Mouse (Mus musculus) stomach, postnatal 0 days (tissue): Measurements from ENCODE around the gene Rangrf. TPM values are rescaled to one million over a fixed set of nuclear protein-coding genes. Genes with fewer than 3 reads are reported as not detected.
"Not testable (repeated sequence)": the region's sequence is repeated elsewhere in the genome, so short reads cannot be mapped to it uniquely, and the experiment has no call there.

Experiments used
- ATAC-seq: fragments of 200-750 bp; cut with Nextera tagmentation; 2 replicates; pipeline ENCODE4 v1.8.0; 2017; ENCODE audit not compliant: low FRiP score, low TSS enrichment
- DNase-seq: peaks from one replicate; pipeline ENCODE4 v3.0.0-alpha.2; 2016; ENCODE audit warnings: low spot score
- H3K27ac ChIP-seq: fragments of 300-500 bp; sonication (generic); replicated peaks from 2 replicates; pipeline ENCODE4 v1.5.1; 2014; ENCODE audit warnings: mild to moderate bottlenecking, control low read depth
- H3K27me3 ChIP-seq: fragments of 300-500 bp; sonication (generic); 2 replicates; pipeline ENCODE4 v1.6.1; 2014; ENCODE audit warnings: low read length; ENCODE audit not compliant: control insufficient read depth, insufficient read depth
- H3K36me3 ChIP-seq: fragments of 300-500 bp; sonication (generic); 2 replicates; pipeline ENCODE4 v1.6.1; 2014; ENCODE audit warnings: low read length, mixed read lengths; ENCODE audit not compliant: control insufficient read depth, insufficient read depth
- H3K4me1 ChIP-seq: fragments of 300-500 bp; sonication (generic); replicated peaks from 2 replicates; pipeline ENCODE4 v1.6.1; 2014; ENCODE audit warnings: antibody characterized with exemption; ENCODE audit not compliant: control insufficient read depth, insufficient read depth
- H3K4me2 ChIP-seq: fragments of 300-500 bp; sonication (generic); replicated peaks from 2 replicates; pipeline ENCODE4 v1.6.1; 2014; ENCODE audit warnings: low read depth, mild to moderate bottlenecking, control low read depth, moderate library complexity
- H3K4me3 ChIP-seq: fragments of 300-500 bp; sonication (generic); 2 replicates; pipeline ENCODE4 v1.5.1; 2014; ENCODE audit warnings: low read depth, low read length, control low read depth
- H3K9ac ChIP-seq: fragments of 300-500 bp; sonication (generic); 2 replicates; pipeline ENCODE4 v1.6.1; 2014; ENCODE audit warnings: mild to moderate bottlenecking, low read length, control low read depth, mixed read lengths
- H3K9me3 ChIP-seq: fragments of 300-500 bp; sonication (generic); 2 replicates; pipeline ENCODE4 v1.6.1; 2016; ENCODE audit warnings: low read length; ENCODE audit not compliant: control insufficient read depth
- CTCF ChIP-seq: IDR thresholded peaks from 2 replicates; pipeline ENCODE4 v1.5.1; 2016; ENCODE audit warnings: antibody characterized with exemption, low read depth, mild to moderate bottlenecking, moderate library complexity
- EP300 ChIP-seq: optimal IDR thresholded peaks from 2 replicates; pipeline ENCODE3; 2016; ENCODE audit warnings: antibody characterized with exemption
- WGBS: fragments of 180-500 bp; shearing (Covaris S2); extraction: QIAGEN DNeasy Blood & Tissue Kit; methylation state at CpG from one replicate; pipeline ENCODE4 v1.1.7; 2014; 5-methylcytosine and 5-hydroxymethylcytosine counted together
- polyA plus RNA-seq: library from polyadenylated mRNA; unstranded; fragments of >200 nt; fragmentation: Nextera tagmentation; extraction: Ambion mirVana; gene quantifications from 2 replicates; pipeline ENCODE4 v1.2.1, GENCODE M21; 2015

The Rangrf gene
- polyA plus RNA-seq, 1 experiment from 2014 or later = 35.1 TPM

DNA sequence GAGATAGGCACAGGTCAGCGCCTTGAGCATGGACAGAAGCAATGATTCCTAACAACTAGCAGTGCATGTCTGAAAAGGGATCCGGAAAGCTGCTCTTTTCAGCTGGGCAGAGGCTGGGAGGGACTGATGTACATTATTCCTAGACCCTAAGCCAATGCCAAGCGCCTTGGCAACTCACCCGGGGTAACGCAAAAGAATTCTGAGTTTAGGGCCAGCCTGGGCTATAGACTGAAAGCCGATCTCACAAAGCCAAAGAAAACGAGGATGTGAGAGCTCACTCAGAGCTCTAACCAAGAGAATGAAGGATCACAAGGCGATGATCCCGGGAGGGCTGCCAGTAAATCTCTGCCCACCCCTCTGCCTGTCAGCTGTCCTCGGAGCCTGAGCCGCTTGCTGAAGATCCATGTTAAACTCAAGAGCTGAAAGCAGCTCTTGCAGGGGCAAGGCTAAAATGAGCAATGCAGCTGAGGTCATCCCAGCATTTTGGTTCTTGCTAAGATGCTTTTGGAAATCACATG lies 12.4 kb upstream of the Rangrf start:
- Histone ChIP-seq H3K4me2 (no peak overlapping the region), H3K9me3 (no peaks in the 10 kb centered on the region), H3K4me1 (no peaks in the 10 kb centered on the region), H3K27ac (no peak overlapping the region), H3K36me3 (peaks cover 25% of the 10 kb centered on the region), H3K4me3 (no peak overlapping the region), H3K27me3 (no peaks in the 10 kb centered on the region), H3K9ac (no peak overlapping the region)
- TF ChIP-seq EP300 = no peak
- TF ChIP-seq CTCF = no peak
- WGBS = 89% methylated on average over 11 of the region's 11 CpGs
- DNase-seq = no peak
- no peak for ATAC-seq

DNA sequence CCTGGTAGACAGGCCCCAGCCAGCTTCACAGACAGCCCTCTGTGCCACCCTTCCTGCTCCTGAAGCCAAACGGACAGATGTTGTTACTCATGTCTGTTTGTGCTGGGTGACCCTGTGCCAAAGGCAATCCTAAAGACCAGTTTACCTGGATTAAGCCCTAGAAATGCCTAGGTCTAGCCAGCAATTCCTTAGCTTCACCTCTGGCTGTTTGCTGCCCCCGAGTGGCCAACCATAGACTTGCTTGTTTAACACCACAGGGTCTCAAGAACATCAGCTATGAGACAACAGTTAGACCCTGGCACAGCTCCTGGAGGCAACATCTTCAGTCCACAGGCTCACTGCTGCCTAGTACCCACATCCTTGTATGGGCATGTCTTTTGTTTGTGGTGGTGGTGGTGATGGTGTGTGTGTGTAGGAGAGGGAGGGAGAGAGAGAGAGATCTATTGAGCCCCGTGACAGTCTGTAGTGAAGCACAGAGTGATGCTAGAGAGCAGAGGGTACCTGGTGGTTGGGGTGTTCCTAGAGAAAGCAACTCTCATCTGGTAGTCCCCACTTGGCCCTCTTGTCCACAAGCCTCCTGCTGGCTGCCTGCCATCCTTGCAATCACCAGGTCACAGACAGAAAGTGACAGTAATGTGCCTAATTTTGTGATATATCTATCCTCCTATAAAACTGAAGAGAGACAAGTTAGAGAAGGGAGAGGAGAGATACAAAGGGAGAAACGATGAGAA lies 7.8 kb upstream of the Rangrf start:
- no peak overlapping the region for H3K27ac ChIP-seq
- H3K9me3 ChIP-seq = no peaks in the 10 kb centered on the region
- H3K27me3 ChIP-seq = no peaks in the 10 kb centered on the region
- ATAC-seq (peak; percentile 44), DNase-seq (peak; percentile 85)
- 0 out of 2 replicates have a peak, but pooled peaks cover 5% of the 10 kb centered on the region for H3K4me1 ChIP-seq
- 31% methylated on average over 4 of the region's 4 CpGs for WGBS
- no peak overlapping the region for H3K9ac ChIP-seq
- H3K4me3 ChIP-seq = no peak overlapping the region
- peaks cover 6% of the 10 kb centered on the region for H3K36me3 ChIP-seq
- no peak overlapping the region for H3K4me2 ChIP-seq
- TF ChIP-seq EP300 (no peak), CTCF (peak; percentile 95)

DNA sequence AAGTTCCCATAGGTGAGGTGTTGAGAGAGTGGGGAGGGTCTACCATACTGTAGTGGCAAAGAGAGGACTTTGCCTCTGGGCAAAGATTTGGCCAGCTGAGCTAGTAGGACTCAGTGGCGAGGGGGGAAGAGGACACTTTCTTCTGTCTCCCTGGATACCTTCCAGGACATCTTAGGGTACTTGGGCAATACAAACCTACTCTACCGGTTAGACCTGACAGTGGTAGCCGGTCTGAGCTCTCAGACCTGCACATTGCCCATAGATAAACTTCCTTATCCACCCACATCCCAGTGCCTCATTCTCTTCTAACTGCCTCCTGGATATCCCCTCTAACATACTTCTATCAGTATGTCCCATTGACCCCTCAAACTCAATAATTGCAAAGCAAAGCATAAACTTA lies 5.9 kb upstream of the Rangrf start:
- DNase-seq = no peak
- 0 out of 2 replicates have a peak, but pooled peaks cover 5% of the 10 kb centered on the region for H3K4me1 ChIP-seq
- no peak for TF ChIP-seq CTCF
- TF ChIP-seq EP300 = no peak
- H3K9me3 ChIP-seq = no peaks in the 10 kb centered on the region
- H3K27me3 ChIP-seq = no peaks in the 10 kb centered on the region
- no peak overlapping the region for H3K4me2 ChIP-seq
- no peak for ATAC-seq
- WGBS = 46% methylated on average over 3 of the region's 3 CpGs
- no peaks in the 10 kb centered on the region for H3K36me3 ChIP-seq
- 0 out of 2 replicates have a peak overlapping the region, but pooled peaks have one; percentile 49 for H3K27ac ChIP-seq
- H3K4me3 ChIP-seq = no peak overlapping the region
- H3K9ac ChIP-seq = no peak overlapping the region

DNA sequence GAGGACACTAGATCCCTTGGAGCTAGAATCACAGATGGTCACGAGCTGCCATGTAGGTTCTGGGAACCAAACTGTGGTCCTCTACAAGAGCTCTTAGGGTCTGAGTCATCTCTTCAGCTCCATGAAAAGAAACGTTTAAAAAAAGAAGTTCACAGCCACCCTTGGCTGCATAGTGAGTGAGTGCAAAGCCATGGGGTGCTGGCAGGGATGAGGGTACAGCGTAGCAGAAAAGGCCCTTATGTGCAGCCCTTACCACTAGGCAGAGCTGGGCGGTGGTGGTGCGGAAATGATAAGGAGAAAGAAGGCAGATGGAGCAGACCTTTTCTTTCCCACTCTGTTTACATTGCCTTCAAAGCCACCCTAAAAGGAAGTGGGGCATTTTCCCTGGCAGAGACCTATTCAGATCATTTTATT lies 4.3 kb upstream of the Rangrf start:
- Histone ChIP-seq H3K4me2 (no peak overlapping the region), H3K36me3 (no peaks in the 10 kb centered on the region), H3K9ac (no peak overlapping the region), H3K27me3 (no peaks in the 10 kb centered on the region), H3K9me3 (no peaks in the 10 kb centered on the region), H3K4me1 (0 out of 2 replicates have a peak, but pooled peaks cover 5% of the 10 kb centered on the region), H3K4me3 (no peak overlapping the region), H3K27ac (peak overlapping the region; percentile 49)
- TF ChIP-seq CTCF (no peak), EP300 (no peak)
- ATAC-seq = peak; percentile 76
- WGBS = 32% methylated on average over 5 of the region's 5 CpGs
- peak; percentile 43 for DNase-seq

DNA sequence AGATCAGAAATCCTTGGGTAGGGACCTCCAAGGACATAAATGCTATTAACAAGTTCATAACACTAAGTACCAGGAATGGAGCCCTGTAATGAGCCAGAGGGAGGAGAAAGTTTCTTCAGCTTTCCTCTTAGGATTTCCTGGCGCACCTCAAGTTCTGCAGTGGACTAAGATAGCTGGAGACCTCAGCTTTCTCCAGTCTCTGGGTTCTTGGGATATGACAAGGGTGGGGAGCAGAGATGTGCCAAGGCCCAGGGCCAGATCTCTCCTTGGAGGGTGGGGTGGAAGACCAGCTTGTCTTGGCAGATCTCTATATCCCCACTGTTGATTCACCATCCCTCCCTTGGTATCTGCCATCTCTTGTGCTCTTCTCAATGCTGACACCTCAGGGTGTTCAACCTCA lies 616 bp upstream of the Rangrf start:
- Histone ChIP-seq H3K9ac (no peak overlapping the region), H3K27ac (no peak overlapping the region), H3K4me2 (no peak overlapping the region), H3K36me3 (no peaks in the 10 kb centered on the region), H3K9me3 (no peaks in the 10 kb centered on the region), H3K27me3 (no peaks in the 10 kb centered on the region), H3K4me1 (0 out of 2 replicates have a peak, but pooled peaks cover 5% of the 10 kb centered on the region), H3K4me3 (no peak overlapping the region)
- ATAC-seq (no peak), DNase-seq (no peak)
- TF ChIP-seq CTCF (no peak), EP300 (no peak)
- WGBS = 80% methylated on average over 1 of the region's 1 CpGs

DNA sequence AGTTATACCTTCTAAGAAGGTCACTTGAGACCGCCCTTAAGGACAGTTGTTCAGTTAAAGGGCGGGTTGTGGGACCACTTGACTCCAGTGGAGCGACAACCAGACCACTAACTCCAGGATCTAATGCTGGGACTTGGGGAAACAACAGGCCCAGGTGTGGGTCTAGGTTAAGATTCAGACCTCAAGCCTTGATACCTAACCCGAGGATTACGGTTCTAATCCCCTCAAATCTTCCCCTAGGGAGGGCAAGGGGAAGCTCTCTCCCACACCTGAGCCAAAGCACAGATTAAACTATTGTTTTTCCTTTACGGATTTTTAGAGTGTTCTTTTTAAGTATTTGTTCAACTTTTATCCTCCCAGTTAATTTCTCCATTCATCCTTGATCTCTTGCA lies 930 bp downstream of the Rangrf start:
- H3K9me3 ChIP-seq = no peaks in the 10 kb centered on the region
- peak overlapping the region; percentile 65 for H3K4me2 ChIP-seq
- ATAC-seq (peak; percentile 11; the same call in 1 of the 2 replicates), DNase-seq (no peak)
- WGBS = 26% methylated on average over 6 of the region's 6 CpGs
- no peaks in the 10 kb centered on the region for H3K27me3 ChIP-seq
- no peak for TF ChIP-seq EP300
- no peak for TF ChIP-seq CTCF
- H3K27ac ChIP-seq = no peak overlapping the region
- H3K4me3 ChIP-seq = peak overlapping the region; percentile 38
- H3K36me3 ChIP-seq = no peaks in the 10 kb centered on the region
- H3K9ac ChIP-seq = peak overlapping the region; percentile 41; the same call in 1 of the 2 replicates
- H3K4me1 ChIP-seq = 0 out of 2 replicates have a peak, but pooled peaks cover 3% of the 10 kb centered on the region

DNA sequence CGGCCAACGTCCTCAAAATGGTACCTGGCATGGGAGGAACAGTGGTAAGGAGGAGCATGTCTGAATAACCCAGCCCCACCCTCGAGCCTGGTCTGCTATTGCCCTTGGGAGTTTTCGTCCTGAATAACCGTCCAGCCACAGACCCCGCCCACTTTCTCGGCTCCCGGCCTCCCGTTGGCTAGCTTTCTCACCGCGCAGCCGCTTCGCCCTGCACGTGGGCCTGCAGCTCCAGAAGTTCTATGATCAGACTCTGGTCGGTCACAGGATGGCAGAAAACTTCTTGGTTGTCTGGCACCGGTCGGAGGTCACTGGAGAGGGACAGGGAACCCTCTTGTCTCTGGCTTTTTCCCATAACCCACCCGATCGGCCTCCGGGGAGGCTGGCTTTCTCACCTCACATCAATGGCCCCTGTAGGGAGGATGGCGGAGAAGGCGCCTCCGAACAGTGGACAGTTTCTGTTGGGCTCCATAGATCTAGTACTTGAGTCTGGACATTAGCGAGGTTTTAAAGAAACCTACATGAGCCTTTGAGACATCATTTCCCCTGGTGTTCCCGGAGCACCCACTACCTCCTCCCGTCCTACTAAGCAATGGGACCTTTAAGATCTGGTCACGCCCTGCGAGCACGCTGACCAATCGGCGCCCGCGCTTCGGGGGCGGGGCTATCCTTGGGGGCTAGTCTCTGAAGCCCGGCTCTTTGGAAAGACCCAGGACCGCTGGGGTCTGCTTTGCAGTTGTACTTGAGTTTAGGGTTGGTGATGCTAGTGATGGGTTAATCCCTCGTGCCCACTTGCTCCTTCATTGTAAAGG lies 1.5 kb downstream of the Rangrf start:
- under 1% methylated on average over 37 of the region's 38 CpGs for WGBS
- not testable (repeated sequence) for H3K27ac ChIP-seq, H3K36me3 ChIP-seq, H3K4me1 ChIP-seq, H3K9me3 ChIP-seq, H3K27me3 ChIP-seq
- peak overlapping the region; percentile 38 for H3K4me3 ChIP-seq
- ATAC-seq (peak; percentile 87), DNase-seq (peak; percentile 90)
- peak overlapping the region; percentile 65 for H3K4me2 ChIP-seq
- peak overlapping the region; percentile 45; the same call in 1 of the 2 replicates for H3K9ac ChIP-seq
